Mouse (Mus musculus): ENCODE results near the gene Dcdc2a. TPM values are rescaled to one million over a fixed set of nuclear protein-coding genes. Genes with fewer than 3 reads are reported as not detected.
A peak's percentile ranks its signal among the peaks of the same experiment; 100 is the strongest.

Dcdc2a gene
- polyA plus RNA-seq, 1 experiment, result 0.06 TPM

GRCm38 (mm10) chr13:25023129-25023528 lies 32.7 kb upstream of the Dcdc2a start:
- no peak for DNase-seq (ENCODE audit: low read depth in 1 of 2, low spot score in 2 of 2)
- H3K36me3 ChIP-seq (ENCODE audit: control insufficient read depth, insufficient read depth, low read length), result no peaks in the 10 kb centered on the region
- 75% methylated on average over 3 of the region's 3 CpGs for WGBS
- H3K4me3 ChIP-seq (ENCODE audit: extremely low read depth, insufficient read depth, insufficient read length), result no peak overlapping the region
- no peaks in the 10 kb centered on the region for H3K27me3 ChIP-seq (ENCODE audit: control insufficient read depth, insufficient read depth, low read length)
- peaks cover 6% of the 10 kb centered on the region; the same call in 1 of the 2 replicates for H3K4me1 ChIP-seq (ENCODE audit: control insufficient read depth, insufficient read depth, insufficient read length)
- TF ChIP-seq POLR2A (IDR thresholded peaks at IDR 0.05; ENCODE audit: low read depth, low read length) (no peak), CTCF (IDR thresholded peaks at IDR 0.05; ENCODE audit: extremely low read depth, insufficient read depth, insufficient read length, insufficient replicate concordance) (no peak)
- H3K27ac ChIP-seq (ENCODE audit: insufficient read depth, low read length), result no peak overlapping the region

DNA sequence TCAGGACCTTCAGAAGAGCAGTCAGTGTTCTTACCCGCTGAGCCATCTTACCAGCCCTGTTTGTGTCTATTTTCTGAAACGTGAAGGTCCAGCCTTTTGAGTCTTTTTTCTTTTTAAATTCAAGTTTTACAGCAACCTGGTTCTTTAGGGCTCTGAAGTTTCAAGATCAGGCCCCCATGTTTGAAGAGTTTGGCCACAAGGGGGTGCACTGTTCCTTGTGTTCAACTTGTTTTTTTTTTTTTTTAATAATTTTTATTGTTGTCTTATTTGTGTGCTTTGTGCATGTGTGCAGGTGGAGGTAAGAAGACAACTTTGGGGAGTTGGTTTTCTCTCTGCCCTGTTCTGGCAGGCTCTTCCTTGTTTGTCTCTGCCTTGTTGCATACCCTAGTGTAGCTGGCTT lies 31.1 kb upstream of the Dcdc2a start:
- TF ChIP-seq POLR2A (IDR thresholded peaks at IDR 0.05; ENCODE audit: low read depth, low read length) (no peak), CTCF (IDR thresholded peaks at IDR 0.05; ENCODE audit: extremely low read depth, insufficient read depth, insufficient read length, insufficient replicate concordance) (no peak)
- Histone ChIP-seq H3K4me1 (ENCODE audit: control insufficient read depth, insufficient read depth, insufficient read length) (peaks cover 2% of the 10 kb centered on the region; the same call in 1 of the 2 replicates), H3K27ac (ENCODE audit: insufficient read depth, low read length) (no peak overlapping the region), H3K4me3 (ENCODE audit: extremely low read depth, insufficient read depth, insufficient read length) (no peak overlapping the region), H3K36me3 (ENCODE audit: control insufficient read depth, insufficient read depth, low read length) (no peaks in the 10 kb centered on the region), H3K27me3 (ENCODE audit: control insufficient read depth, insufficient read depth, low read length) (no peaks in the 10 kb centered on the region)
- 37% methylated on average over 2 of the region's 2 CpGs for WGBS
- peak in 1 of 2 experiments; percentile 15 for DNase-seq (ENCODE audit: low read depth in 1 of 2, low spot score in 2 of 2)

- whole genome bisulfite sequencing, result 93% methylated on average over 6 of the region's 6 CpGs
- Histone ChIP-seq H3K4me3 (ENCODE audit: extremely low read depth, insufficient read depth, insufficient read length) (no peak overlapping the region), H3K4me1 (ENCODE audit: control insufficient read depth, insufficient read depth, insufficient read length) (no peaks in the 10 kb centered on the region), H3K27ac (ENCODE audit: insufficient read depth, low read length) (no peak overlapping the region), H3K27me3 (ENCODE audit: control insufficient read depth, insufficient read depth, low read length) (no peaks in the 10 kb centered on the region), H3K36me3 (ENCODE audit: control insufficient read depth, insufficient read depth, low read length) (no peaks in the 10 kb centered on the region)
- no peak for TF ChIP-seq CTCF (IDR thresholded peaks at IDR 0.05; ENCODE audit: extremely low read depth, insufficient read depth, insufficient read length, insufficient replicate concordance)
- no peak for TF ChIP-seq POLR2A (IDR thresholded peaks at IDR 0.05; ENCODE audit: low read depth, low read length)
- no peak for DNase-seq (ENCODE audit: low read depth in 1 of 2, low spot score in 2 of 2)
These were observed 29.2 kb upstream of the Dcdc2a start for GRCm38 (mm10) chr13:25026409-25027113.

DNA sequence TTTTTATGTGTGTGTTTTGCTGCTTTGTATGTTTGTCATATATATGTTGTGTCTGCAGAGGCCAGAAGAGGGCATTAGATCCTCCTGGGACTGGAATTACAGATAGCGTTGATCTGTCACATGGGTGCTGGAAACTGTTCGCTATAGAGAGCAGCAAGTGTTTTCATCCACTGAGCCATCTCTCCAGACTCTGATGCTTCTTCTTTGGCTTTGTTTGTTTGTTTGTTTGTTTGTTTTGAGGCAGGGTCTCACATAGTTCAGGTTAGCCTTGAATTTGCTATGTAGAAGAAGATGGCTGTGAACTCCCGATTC lies 28.7 kb upstream of the Dcdc2a start:
- no peak for TF ChIP-seq CTCF (IDR thresholded peaks at IDR 0.05; ENCODE audit: extremely low read depth, insufficient read depth, insufficient read length, insufficient replicate concordance)
- TF ChIP-seq POLR2A (IDR thresholded peaks at IDR 0.05; ENCODE audit: low read depth, low read length), result no peak
- 79% methylated on average over 3 of the region's 3 CpGs for WGBS
- Histone ChIP-seq H3K27me3 (ENCODE audit: control insufficient read depth, insufficient read depth, low read length) (no peaks in the 10 kb centered on the region), H3K4me1 (ENCODE audit: control insufficient read depth, insufficient read depth, insufficient read length) (no peaks in the 10 kb centered on the region), H3K36me3 (ENCODE audit: control insufficient read depth, insufficient read depth, low read length) (no peaks in the 10 kb centered on the region), H3K27ac (ENCODE audit: insufficient read depth, low read length) (no peak overlapping the region), H3K4me3 (ENCODE audit: extremely low read depth, insufficient read depth, insufficient read length) (no peak overlapping the region)
- no peak for DNase-seq (ENCODE audit: low read depth in 1 of 2, low spot score in 2 of 2)

GRCm38 (mm10) chr13:25039488-25039887 lies 16.3 kb upstream of the Dcdc2a start:
- TF ChIP-seq CTCF (IDR thresholded peaks at IDR 0.05; ENCODE audit: extremely low read depth, insufficient read depth, insufficient read length, insufficient replicate concordance), result no peak
- no peak for TF ChIP-seq POLR2A (IDR thresholded peaks at IDR 0.05; ENCODE audit: low read depth, low read length)
- no peak overlapping the region for H3K4me3 ChIP-seq (ENCODE audit: extremely low read depth, insufficient read depth, insufficient read length)
- WGBS, result 67% methylated on average over 2 of the region's 2 CpGs
- H3K36me3 ChIP-seq (ENCODE audit: control insufficient read depth, insufficient read depth, low read length), result no peaks in the 10 kb centered on the region
- no peak for DNase-seq (ENCODE audit: low read depth in 1 of 2, low spot score in 2 of 2)
- no peak overlapping the region for H3K27ac ChIP-seq (ENCODE audit: insufficient read depth, low read length)
- no peaks in the 10 kb centered on the region for H3K4me1 ChIP-seq (ENCODE audit: control insufficient read depth, insufficient read depth, insufficient read length)
- H3K27me3 ChIP-seq (ENCODE audit: control insufficient read depth, insufficient read depth, low read length), result peaks cover 1% of the 10 kb centered on the region; the same call in 1 of the 2 replicates

- Histone ChIP-seq H3K4me3 (ENCODE audit: extremely low read depth, insufficient read depth, insufficient read length) (no peak overlapping the region), H3K27me3 (ENCODE audit: control insufficient read depth, insufficient read depth, low read length) (peaks cover 15% of the 10 kb centered on the region), H3K4me1 (ENCODE audit: control insufficient read depth, insufficient read depth, insufficient read length) (peaks cover 3% of the 10 kb centered on the region), H3K36me3 (ENCODE audit: control insufficient read depth, insufficient read depth, low read length) (no peaks in the 10 kb centered on the region), H3K27ac (ENCODE audit: insufficient read depth, low read length) (no peak overlapping the region)
- TF ChIP-seq CTCF (IDR thresholded peaks at IDR 0.05; ENCODE audit: extremely low read depth, insufficient read depth, insufficient read length, insufficient replicate concordance), result no peak
- no peak for TF ChIP-seq POLR2A (IDR thresholded peaks at IDR 0.05; ENCODE audit: low read depth, low read length)
- 84% methylated on average over 5 of the region's 5 CpGs for WGBS
- DNase-seq (ENCODE audit: low read depth in 1 of 2, low spot score in 2 of 2), result no peak
These were observed 3.1 kb upstream of the Dcdc2a start for GRCm38 (mm10) chr13:25052671-25053070.

GRCm38 (mm10) chr13:25055111-25055554 lies 671 bp upstream of the Dcdc2a start:
- Histone ChIP-seq H3K4me1 (ENCODE audit: control insufficient read depth, insufficient read depth, insufficient read length) (peaks cover 3% of the 10 kb centered on the region), H3K27me3 (ENCODE audit: control insufficient read depth, insufficient read depth, low read length) (peaks cover 15% of the 10 kb centered on the region), H3K36me3 (ENCODE audit: control insufficient read depth, insufficient read depth, low read length) (no peaks in the 10 kb centered on the region), H3K4me3 (ENCODE audit: extremely low read depth, insufficient read depth, insufficient read length) (no peak overlapping the region), H3K27ac (ENCODE audit: insufficient read depth, low read length) (no peak overlapping the region)
- no peak for DNase-seq (ENCODE audit: low read depth in 1 of 2, low spot score in 2 of 2)
- WGBS, result 1% methylated on average over 35 of the region's 35 CpGs
- TF ChIP-seq CTCF (IDR thresholded peaks at IDR 0.05; ENCODE audit: extremely low read depth, insufficient read depth, insufficient read length, insufficient replicate concordance) (no peak), POLR2A (IDR thresholded peaks at IDR 0.05; ENCODE audit: low read depth, low read length) (no peak)

Data from spleen, adult 2 months (tissue).